Comparison of ENCODE assay signal across 28 mouse cellular contexts in the genomic region with DNA sequence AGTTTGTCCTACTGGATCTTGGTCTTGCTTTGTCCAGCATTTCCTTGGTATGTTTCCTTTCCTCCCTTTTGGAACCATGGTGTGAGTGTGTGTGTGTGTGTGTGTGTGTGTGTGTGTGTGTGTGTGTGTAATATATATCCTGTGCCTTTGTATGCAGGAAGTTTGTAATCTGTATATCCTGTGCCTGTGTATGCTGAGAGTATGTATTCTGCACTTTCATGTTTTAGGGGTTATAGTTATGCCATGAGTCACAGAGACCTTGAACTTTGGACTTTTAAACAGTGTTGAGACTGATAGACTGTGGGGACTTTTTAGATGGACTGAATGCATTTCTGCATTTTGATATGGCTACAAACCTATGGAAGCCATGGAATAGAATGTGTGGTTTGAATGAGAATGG. TPM values are rescaled to one million over a fixed set of nuclear protein-coding genes. Genes with fewer than 3 reads are reported as not detected.
DNase-seq lines count a peak whose midpoint lies in the region; ATAC-seq and TF ChIP-seq lines count a peak whose summit lies in the region.
"Had no signal": no experiment of that assay in that cellular context is flagged by ENCODE, and none has a peak within 500 bp of the region (broad histone marks: within the 10 kb centered on the region; RNA-seq: fewer than 3 reads in every experiment).

No protein-coding gene starts in this region.

- 0 out of 2 replicates have a peak, but pooled peaks cover 10% of the 10 kb centered on the region for H3K4me1 ChIP-seq in intestine, postnatal 0 days (replicated peaks; ENCODE audit: control insufficient read depth, insufficient read depth, low read length)
- H3K4me1 ChIP-seq in stomach, postnatal 0 days (replicated peaks; ENCODE audit: control insufficient read depth, insufficient read depth) = no peaks in the 10 kb centered on the region
- H3K4me1 ChIP-seq: embryonic facial prominence, embryonic 10.5 days; embryonic facial prominence, embryonic 13.5 days; forebrain, embryonic 12.5 days; forebrain, embryonic 15.5 days; heart, embryonic 15.5 days had no signal

- peak; percentile 34 for DNase-seq in 416B (ENCODE audit: low read depth)
- DNase-seq in stomach, postnatal 0 days (ENCODE audit: low spot score) = no peak
- no peak for DNase-seq in thymus, adult 18-20 months
- no peak for DNase-seq in urinary bladder, adult 2 months (ENCODE audit: low spot score)
- DNase-seq: adrenal gland, adult 2 months; adrenal gland, postnatal 14 days; cerebellum, adult 11 months; cerebellum, adult 2 months; cerebellum, adult 9-11 months; cerebellum, postnatal 25 days; embryo, embryonic 11 days; gastrocnemius, postnatal 25 days; heart, adult 18-20 months; heart, postnatal 14 days; heart, postnatal 4 days had no signal

- no peak overlapping the region for H3K4me3 ChIP-seq in intestine, postnatal 0 days (ENCODE audit: low read depth, low read length)
- H3K4me3 ChIP-seq in stomach, postnatal 0 days (ENCODE audit: low read depth, low read length) = no peak overlapping the region
- H3K4me3 ChIP-seq: embryonic facial prominence, embryonic 10.5 days; embryonic facial prominence, embryonic 13.5 days; erythroblast, embryonic 14.5 days; forebrain, embryonic 12.5 days; forebrain, embryonic 15.5 days; heart, embryonic 12.5 days; heart, embryonic 15.5 days had no signal

- no peaks in the 10 kb centered on the region for H3K36me3 ChIP-seq in intestine, postnatal 0 days (ENCODE audit: control insufficient read depth, insufficient read depth)
- H3K36me3 ChIP-seq in stomach, postnatal 0 days (ENCODE audit: control insufficient read depth, insufficient read depth, low read length) = no peaks in the 10 kb centered on the region
- H3K36me3 ChIP-seq: embryonic facial prominence, embryonic 10.5 days; embryonic facial prominence, embryonic 13.5 days; forebrain, embryonic 12.5 days; forebrain, embryonic 15.5 days; G1E; heart, embryonic 12.5 days; heart, embryonic 15.5 days had no signal

- peak; percentile 66 for ATAC-seq in CD4-positive, CD25-positive, alpha-beta regulatory T cell, adult 4 months
- 0 out of 2 replicates have a peak, but pooled peaks have one; percentile 11 for ATAC-seq in intestine, postnatal 0 days
- ATAC-seq in stomach, postnatal 0 days (ENCODE audit: low FRiP score, low TSS enrichment) = 0 out of 2 replicates have a peak, but pooled peaks have one; percentile 18
- ATAC-seq: forebrain, embryonic 15.5 days; hindbrain, postnatal 0 days; Patski had no signal

- H3K27ac ChIP-seq in intestine, postnatal 0 days (ENCODE audit: low read depth, low read length) = peak overlapping the region; percentile 36; the same call in 1 of the 2 replicates
- H3K27ac ChIP-seq in stomach, postnatal 0 days (replicated peaks) = no peak overlapping the region
- H3K27ac ChIP-seq: embryonic facial prominence, embryonic 10.5 days; embryonic facial prominence, embryonic 13.5 days; forebrain, embryonic 12.5 days; forebrain, embryonic 15.5 days; heart, embryonic 15.5 days; hindbrain, embryonic 14.5 days; hindbrain, postnatal 0 days had no signal

- TF ChIP-seq EP300 in stomach, postnatal 0 days (optimal IDR thresholded peaks at IDR 0.05) = no peak

- H3K9ac ChIP-seq in intestine, postnatal 0 days (ENCODE audit: low read depth, low read length) = no peak overlapping the region
- H3K9ac ChIP-seq in stomach, postnatal 0 days (ENCODE audit: low read length) = no peak overlapping the region
- H3K9ac ChIP-seq: embryonic facial prominence, embryonic 13.5 days; forebrain, embryonic 12.5 days; forebrain, embryonic 15.5 days; heart, embryonic 12.5 days; heart, embryonic 15.5 days; hindbrain, embryonic 14.5 days had no signal

- H3K27me3 ChIP-seq in intestine, postnatal 0 days (replicated peaks; ENCODE audit: control insufficient read depth, insufficient read depth, low read length) = no peaks in the 10 kb centered on the region
- no peaks in the 10 kb centered on the region for H3K27me3 ChIP-seq in stomach, postnatal 0 days (ENCODE audit: control insufficient read depth, insufficient read depth, low read length)
- H3K27me3 ChIP-seq: embryonic facial prominence, embryonic 13.5 days; forebrain, embryonic 12.5 days; forebrain, embryonic 15.5 days; heart, embryonic 12.5 days; heart, embryonic 15.5 days; Patski had no signal

- no peak for TF ChIP-seq CTCF in intestine, postnatal 0 days (IDR thresholded peaks at IDR 0.05; ENCODE audit: low read depth)
- no peak for TF ChIP-seq CTCF in stomach, postnatal 0 days (IDR thresholded peaks at IDR 0.05; ENCODE audit: low read depth)

- no peak overlapping the region for H3K4me2 ChIP-seq in intestine, postnatal 0 days (replicated peaks; ENCODE audit: low read depth)
- H3K4me2 ChIP-seq in stomach, postnatal 0 days (replicated peaks; ENCODE audit: low read depth) = no peak overlapping the region
- H3K4me2 ChIP-seq: embryonic facial prominence, embryonic 13.5 days; forebrain, embryonic 12.5 days; forebrain, embryonic 15.5 days; heart, embryonic 12.5 days; heart, embryonic 15.5 days; hindbrain, embryonic 14.5 days had no signal

- no peaks in the 10 kb centered on the region for H3K9me3 ChIP-seq in intestine, postnatal 0 days (ENCODE audit: control insufficient read depth)
- H3K9me3 ChIP-seq in stomach, postnatal 0 days (ENCODE audit: control insufficient read depth, low read length) = no peaks in the 10 kb centered on the region
- H3K9me3 ChIP-seq: embryonic facial prominence, embryonic 10.5 days; embryonic facial prominence, embryonic 13.5 days; forebrain, embryonic 12.5 days; forebrain, embryonic 15.5 days; G1E; heart, embryonic 12.5 days; heart, embryonic 15.5 days had no signal

RNA-seq across cellular contexts. Expression of a gene that starts 22.2 kb away (rescaled TPM):
- 10 to 100 TPM in 1 of 2 experiments, 1 to 10 TPM in 1; 7.0 to 16.4 TPM for polyA plus RNA-seq in CD4-positive, CD25-positive, alpha-beta regulatory T cell, adult 4 months (2017; shearing (Covaris generic))
- 13.8 and 15.1 TPM in 2 replicates for polyA plus RNA-seq in intestine, postnatal 0 days (2015; fragmentation: Nextera tagmentation; extraction: Ambion mirVana)
- polyA plus RNA-seq in stomach, postnatal 0 days (2015; fragmentation: Nextera tagmentation; extraction: Ambion mirVana) = 15.1 and 18.4 TPM in 2 replicates
- 22.6 and 25.7 TPM in 2 replicates for polyA plus RNA-seq in urinary bladder, adult 2 months (2012; rRNA removed)

Comparison
In these comparisons a context has a peak if more than half of its experiments do, and no peak if none do; other contexts are left out.
1. ATAC-seq: peak in every context shown above with its lines; median percentile 66 in CD4-positive, CD25-positive, alpha-beta regulatory T cell, adult 4 months; 18 in stomach, postnatal 0 days; 11 in intestine, postnatal 0 days.